Mouse (Mus musculus): ENCODE measurements at regions not wholly inside any gene's neighbourhood (a gene's known extent, or its start where the extent isn't known, plus 50 kb on each side); places are given as distances from the start of the nearest gene placed in this dataset.

DNA sequence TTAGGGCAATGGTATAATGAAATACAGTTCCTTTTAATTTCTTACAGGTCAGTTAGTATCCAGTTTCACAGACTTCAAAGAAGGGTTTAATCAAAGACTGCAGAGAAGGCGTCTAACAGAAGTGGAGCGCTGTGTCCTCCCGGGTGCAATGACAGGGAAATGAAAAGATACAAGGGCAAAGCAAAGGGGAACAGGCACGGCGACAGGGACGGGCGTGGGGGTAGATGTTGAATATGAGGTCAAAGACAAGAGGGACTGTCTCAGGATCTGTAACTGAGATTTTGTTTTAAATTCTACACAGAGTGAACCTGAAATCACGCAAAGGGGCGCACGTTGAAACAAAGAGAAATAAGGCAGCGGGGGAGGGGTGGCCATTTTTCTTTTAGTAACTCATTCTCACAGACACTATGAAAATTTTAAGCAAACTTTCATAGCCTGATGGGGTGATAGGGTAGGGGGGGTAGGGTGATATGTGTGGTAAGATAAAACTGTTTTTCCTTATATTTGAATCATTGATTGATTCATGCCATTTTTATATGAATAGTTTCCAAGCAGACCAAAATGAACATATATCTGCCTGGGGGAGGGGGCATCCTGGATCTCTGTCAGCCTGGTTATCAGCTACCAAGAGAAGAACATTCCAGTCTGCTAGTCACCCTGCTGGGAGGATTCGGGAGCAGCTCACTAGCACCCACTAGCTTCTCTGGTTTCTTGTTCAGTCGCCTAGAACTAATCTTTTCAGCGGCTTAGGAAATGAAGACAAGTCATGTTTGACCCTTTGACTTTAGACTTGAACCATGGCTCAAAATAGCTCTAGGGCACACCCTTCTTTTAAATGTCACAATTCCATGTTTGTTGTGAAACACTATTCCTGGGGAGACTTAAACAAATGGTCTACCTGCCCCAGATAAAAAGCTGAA is 139.1 kb upstream of the Map3k7 start:
- DNase-seq (ENCODE audit: low spot score), result no peak

- no peak for DNase-seq (ENCODE audit: low spot score)
These were observed 138.5 kb upstream of the Map3k7 start for GRCm38 (mm10) chr4:31825438-31825830.

DNA sequence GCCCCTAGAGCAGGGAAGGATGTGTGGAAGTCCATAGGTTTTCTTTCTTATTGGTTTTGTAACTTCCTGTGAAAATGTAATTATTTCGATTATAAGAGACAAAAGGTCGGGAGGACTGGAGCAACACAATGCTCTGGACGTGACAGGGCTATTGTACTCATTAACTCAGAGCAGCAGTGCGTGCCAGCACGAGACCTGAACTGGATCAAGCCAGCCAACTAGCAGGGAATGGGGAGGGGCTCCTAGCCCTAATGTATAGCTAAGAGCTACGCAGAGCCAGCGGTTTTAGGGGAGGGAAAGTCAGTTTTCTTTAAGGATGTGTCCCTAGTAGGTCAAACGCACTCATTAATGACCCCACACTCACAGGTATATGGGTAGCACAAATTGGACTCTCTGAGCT is 137.2 kb upstream of the Map3k7 start:
- DNase-seq (ENCODE audit: low spot score), result no peak

GRCm38 (mm10) chr4:31827266-31827665 is 136.6 kb upstream of the Map3k7 start:
- DNase-seq (ENCODE audit: low spot score), result no peak

- no peak for DNase-seq (ENCODE audit: low spot score)
These were observed 133.7 kb upstream of the Map3k7 start for GRCm38 (mm10) chr4:31830241-31830640.

- no peak for DNase-seq (ENCODE audit: low spot score)
These were observed 132.4 kb upstream of the Map3k7 start for GRCm38 (mm10) chr4:31831469-31831868.

GRCm38 (mm10) chr4:31833828-31834227 is 130.1 kb upstream of the Map3k7 start:
- no peak for DNase-seq (ENCODE audit: low spot score)

- no peak for DNase-seq (ENCODE audit: low spot score)
These were observed 128.8 kb upstream of the Map3k7 start for GRCm38 (mm10) chr4:31835051-31835450.

GRCm38 (mm10) chr4:31838592-31838991 is 125.3 kb upstream of the Map3k7 start:
- DNase-seq (ENCODE audit: low spot score), result no peak

DNA sequence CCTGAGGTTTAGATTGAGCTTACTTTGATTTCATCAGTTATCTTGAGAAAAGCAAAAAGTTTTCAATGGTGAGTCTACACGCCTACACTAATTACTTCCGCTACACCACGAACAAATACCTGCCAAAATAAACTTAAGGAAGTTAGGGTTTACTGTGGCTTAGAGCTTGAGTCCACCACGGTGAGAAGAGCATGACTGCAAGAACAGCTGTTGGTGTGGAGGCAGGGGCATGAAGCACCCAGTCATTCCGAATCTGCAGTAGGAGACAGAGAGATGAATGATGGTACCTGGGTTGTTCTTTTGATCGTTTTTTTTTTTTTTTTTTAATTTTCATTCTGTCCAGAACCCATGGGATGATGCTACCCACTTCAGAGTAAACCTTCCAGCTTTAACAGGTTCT is 114.1 kb upstream of the Map3k7 start:
- no peak for DNase-seq (ENCODE audit: low spot score)

GRCm38 (mm10) chr4:31851006-31851405 is 112.9 kb upstream of the Map3k7 start:
- DNase-seq (ENCODE audit: low spot score), result no peak

- no peak for DNase-seq (ENCODE audit: low spot score)
These were observed 110.0 kb upstream of the Map3k7 start for GRCm38 (mm10) chr4:31853851-31854250.

- DNase-seq (ENCODE audit: low spot score), result no peak
These were observed 103.5 kb upstream of the Map3k7 start for GRCm38 (mm10) chr4:31860389-31860788.

DNA sequence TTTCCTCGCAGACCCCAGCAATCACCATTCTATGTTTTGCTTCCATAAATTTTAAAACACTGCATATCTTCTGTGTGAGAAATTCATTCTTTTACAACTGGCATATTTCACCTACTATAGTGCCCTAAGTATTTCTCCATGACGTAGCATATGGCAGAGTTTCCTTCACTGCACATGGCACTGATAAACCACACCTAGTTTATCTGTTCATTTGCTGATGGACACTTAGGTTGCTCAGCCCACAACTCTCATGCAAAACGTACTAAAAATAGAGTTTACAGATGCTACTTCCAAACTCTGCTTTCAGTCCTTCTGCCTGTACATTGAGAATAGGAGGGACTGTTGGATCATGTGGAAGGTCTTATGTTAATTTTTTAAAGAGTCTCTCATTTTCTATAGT is 102.7 kb upstream of the Map3k7 start:
- DNase-seq (ENCODE audit: low spot score), result no peak

DNA sequence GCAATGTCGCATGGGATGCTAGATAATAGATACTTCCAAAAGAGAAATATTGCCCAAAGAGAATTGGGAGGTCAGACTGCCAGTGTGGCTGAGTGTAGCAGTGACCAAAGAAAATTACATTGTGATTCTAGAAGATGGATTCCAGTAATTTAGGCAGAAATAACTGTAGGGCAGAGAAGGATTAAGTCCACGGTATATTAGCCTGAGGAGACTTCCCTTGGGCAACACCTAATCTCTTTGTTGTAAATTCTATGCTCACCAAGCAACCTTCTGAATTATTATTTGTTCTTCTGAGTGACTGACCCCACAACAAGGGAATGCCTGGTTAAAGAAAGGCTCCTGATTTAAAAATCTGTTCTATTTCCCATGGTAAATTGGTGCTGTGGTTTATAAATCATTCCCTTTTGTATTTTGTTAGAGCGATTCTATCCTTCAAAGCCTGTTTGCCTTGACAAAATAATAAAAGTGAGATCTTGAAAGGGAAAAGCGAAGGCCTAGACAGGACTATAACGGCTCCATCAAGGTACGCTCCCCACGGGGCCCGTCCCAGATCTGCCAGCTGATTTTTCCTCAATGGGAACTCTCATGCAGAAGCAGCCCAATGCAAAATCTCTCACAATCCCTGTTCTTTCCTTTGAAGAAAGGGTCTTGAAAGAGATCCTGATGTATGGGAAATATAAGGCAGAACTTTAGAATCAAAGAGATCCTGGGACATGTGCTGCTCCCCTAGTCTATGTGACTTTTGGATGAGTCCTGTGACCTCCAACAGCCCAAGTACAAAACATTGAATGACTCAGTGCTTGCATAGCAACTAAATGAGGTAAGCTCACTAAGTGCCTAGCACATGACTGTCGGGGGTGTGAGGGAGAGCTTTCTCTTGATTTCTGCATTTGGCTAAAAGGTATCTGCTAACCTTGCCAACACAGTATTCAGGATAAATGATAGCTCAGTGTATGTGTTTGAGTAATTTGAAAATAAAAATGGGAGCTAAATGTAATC is 90.6 kb upstream of the Map3k7 start:
- no peak for DNase-seq (ENCODE audit: low spot score)

DNA sequence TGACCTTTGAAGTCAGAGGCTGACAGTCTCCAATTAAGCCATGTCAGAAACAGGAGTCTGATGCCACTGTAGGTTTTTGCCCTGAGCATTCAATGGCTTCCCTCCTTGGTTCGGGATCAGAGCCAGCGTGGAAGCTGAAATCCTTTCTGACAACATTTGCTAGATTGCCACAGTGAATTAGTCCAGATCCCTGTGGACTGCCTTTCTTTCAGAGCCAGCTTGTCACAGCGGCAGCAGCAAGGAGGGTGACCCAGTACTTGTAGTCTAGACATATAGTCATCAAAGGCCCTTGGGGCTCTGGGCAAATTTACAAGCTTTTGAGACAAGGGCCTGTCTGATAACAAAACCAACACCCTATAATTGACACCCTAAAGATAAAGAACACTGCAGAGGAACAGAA is 86.5 kb upstream of the Map3k7 start:
- no peak for DNase-seq (ENCODE audit: low spot score)

DNA sequence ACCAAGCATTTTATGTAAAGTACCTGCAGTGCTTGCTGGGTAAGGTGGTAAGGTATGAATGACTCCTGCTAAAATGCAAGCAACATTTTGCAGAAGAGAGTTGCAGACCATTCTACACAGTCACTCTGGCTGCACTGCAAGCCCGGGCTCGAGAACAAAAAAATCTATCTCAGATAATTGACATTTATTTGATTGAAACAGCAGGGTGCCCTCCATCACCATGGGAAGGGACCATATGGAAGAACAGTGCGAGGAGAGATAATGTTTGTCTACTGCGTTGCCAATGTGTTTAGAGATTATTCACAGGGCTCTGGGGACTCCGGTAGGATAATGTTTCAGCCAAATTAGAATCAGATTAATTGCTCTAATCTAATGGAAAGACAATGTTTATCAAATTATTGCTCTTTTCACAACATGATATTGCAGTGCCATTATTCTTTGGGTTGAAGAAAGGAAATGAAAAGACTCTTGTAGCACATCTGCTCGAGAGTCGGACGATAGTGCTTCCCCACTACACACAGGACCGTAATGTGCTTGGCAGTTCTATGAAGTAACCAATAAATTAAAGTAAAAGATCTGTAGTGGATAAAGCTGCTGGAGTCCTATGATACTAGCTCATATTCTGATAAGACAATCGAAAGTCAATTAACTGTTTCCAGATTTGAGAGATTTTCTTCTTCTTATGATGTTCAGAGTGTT is 85.3 kb upstream of the Map3k7 start:
- no peak for DNase-seq (ENCODE audit: low spot score)

GRCm38 (mm10) chr4:31879192-31879585 is 84.7 kb upstream of the Map3k7 start:
- no peak for DNase-seq (ENCODE audit: low spot score)

- no peak for DNase-seq (ENCODE audit: low spot score)
These were observed 83.7 kb upstream of the Map3k7 start for GRCm38 (mm10) chr4:31880213-31880612.

- DNase-seq (ENCODE audit: low spot score), result no peak
These were observed 74.2 kb upstream of the Map3k7 start for GRCm38 (mm10) chr4:31889673-31890072.

DNA sequence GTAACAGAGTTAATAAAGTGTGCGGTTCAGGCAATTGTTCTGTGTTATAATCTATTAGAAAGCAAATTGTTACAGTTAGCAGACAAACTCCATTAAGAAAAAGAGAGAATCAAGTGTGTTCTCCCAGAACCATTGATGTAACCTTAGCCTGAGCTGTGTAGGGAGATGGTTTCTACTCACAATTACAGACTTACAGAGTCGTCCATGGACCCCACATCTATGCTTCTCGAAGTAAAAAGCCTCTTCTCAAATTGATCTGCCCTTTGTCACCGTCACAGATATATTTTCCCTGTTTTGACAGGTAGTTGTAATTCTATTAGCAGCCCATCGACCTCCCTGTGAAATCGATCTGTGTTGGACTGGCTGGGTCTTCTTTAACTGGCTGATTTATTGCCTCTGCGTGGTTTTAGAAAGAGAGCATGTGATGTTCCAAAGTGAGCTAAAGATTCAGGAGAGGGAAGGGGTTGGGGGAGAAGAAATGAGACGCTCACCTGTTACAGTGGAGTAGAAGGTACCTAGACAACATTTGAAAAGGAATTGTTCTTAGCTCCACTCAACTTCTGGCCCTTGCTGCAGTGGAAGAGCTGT is 54.7 kb upstream of the Map3k7 start:
- DNase-seq (ENCODE audit: low spot score), result no peak

Data from gastrocnemius, adult 18-20 months (tissue).